Mouse (Mus musculus) C2C12 (cell line): ENCODE measurements around the gene Olfr222. TPM values are rescaled to one million over a fixed set of nuclear protein-coding genes. Genes with fewer than 3 reads are reported as not detected.
A peak's percentile ranks its signal among the peaks of the same experiment; 100 is the strongest.

ENCODE experiments used
- H3K27me3 ChIP-seq: one replicate; pipeline ENCODE4 v1.6.1; 2011; ENCODE audit not compliant: control insufficient read depth, insufficient read depth, insufficient read length
- H3K36me3 ChIP-seq: one replicate; pipeline ENCODE4 v1.6.1; 2011; ENCODE audit not compliant: control insufficient read depth, insufficient read depth
- H3K4me3 ChIP-seq: one replicate; pipeline ENCODE4 v1.5.1; 2011; ENCODE audit warnings: mild to moderate bottlenecking, control low read depth; ENCODE audit not compliant: poor library complexity, insufficient read depth, severe bottlenecking
- H3K79me2 ChIP-seq: one replicate; pipeline ENCODE4 v1.6.1; 2011; ENCODE audit not compliant: control insufficient read depth, insufficient read depth
- H3K79me3 ChIP-seq: one replicate; pipeline ENCODE4 v1.6.1; 2011; ENCODE audit warnings: low read depth, control low read depth
- H3ac ChIP-seq: one replicate; pipeline ENCODE3; 2011; ENCODE audit warnings: low read depth; ENCODE audit not compliant: control insufficient read depth, insufficient read length
- CEBPB ChIP-seq: IDR thresholded peaks from one replicate; pipeline ENCODE4 v1.6.1; 2011; ENCODE audit warnings: low read depth, mild to moderate bottlenecking, control low read depth, moderate library complexity
- CTCF ChIP-seq: IDR thresholded peaks from one replicate; pipeline ENCODE4 v1.5.1; 2011; ENCODE audit not compliant: control insufficient read depth, insufficient read depth, insufficient read length
- FOSL1 ChIP-seq: IDR thresholded peaks from one replicate; pipeline ENCODE4 v1.8.0; 2011; ENCODE audit warnings: mild to moderate bottlenecking, low read length; ENCODE audit not compliant: poor library complexity, insufficient read depth, severe bottlenecking
- MAX ChIP-seq: IDR thresholded peaks from one replicate; pipeline ENCODE4 v1.6.1; 2011; ENCODE audit warnings: mild to moderate bottlenecking, control low read depth
- MYOD1 ChIP-seq: IDR thresholded peaks from one replicate; pipeline ENCODE4 v1.6.1; 2011; ENCODE audit warnings: low read depth; ENCODE audit not compliant: control insufficient read depth, insufficient read length
- MYOG ChIP-seq: IDR thresholded peaks from one replicate; pipeline ENCODE4 v1.6.1; 2011; ENCODE audit not compliant: control insufficient read depth, insufficient read length; ENCODE audit errors: extremely low read depth
- USF1 ChIP-seq: IDR thresholded peaks from one replicate; pipeline ENCODE4 v1.6.1; 2011; ENCODE audit warnings: low read depth, mild to moderate bottlenecking, control low read depth, moderate library complexity
- polyA plus RNA-seq: library from polyadenylated mRNA; unstranded; fragments of >200 nt; fragmentation: generic; extraction: Trizol; gene quantifications from one replicate; pipeline ENCODE4 v1.2.1, GENCODE M21; 2012; ENCODE audit warnings: missing spikeins

Gene Olfr222
- polyA plus RNA-seq, 1 experiment, result not detected

GRCm38 (mm10) chr11:59554535-59554934, 21.5 kb downstream of the Olfr222 start:
- H3K4me3 ChIP-seq, result no peak overlapping the region
- H3K79me2 ChIP-seq, result no peaks in the 10 kb centered on the region
- no peaks in the 10 kb centered on the region for H3K79me3 ChIP-seq
- no peaks in the 10 kb centered on the region for H3K36me3 ChIP-seq
- no peak overlapping the region for H3ac ChIP-seq
- H3K27me3 ChIP-seq, result peaks cover 15% of the 10 kb centered on the region
- TF ChIP-seq USF1 (no peak), FOSL1 (no peak), CTCF (no peak), CEBPB (no peak)

- no peaks in the 10 kb centered on the region for H3K79me2 ChIP-seq
- TF ChIP-seq MYOG, result no peak
- no peak for TF ChIP-seq MYOD1
- TF ChIP-seq CEBPB, result no peak
- TF ChIP-seq FOSL1, result no peak
- no peak for TF ChIP-seq CTCF
- no peak for TF ChIP-seq USF1
- no peak for TF ChIP-seq MAX
- H3K27me3 ChIP-seq, result peaks cover 16% of the 10 kb centered on the region
- H3K79me3 ChIP-seq, result no peaks in the 10 kb centered on the region
- H3K36me3 ChIP-seq, result no peaks in the 10 kb centered on the region
- H3ac ChIP-seq, result no peak overlapping the region
- no peak overlapping the region for H3K4me3 ChIP-seq
These were observed 21.9 kb downstream of the Olfr222 start for GRCm38 (mm10) chr11:59554127-59554526.

- Histone ChIP-seq H3K79me3 (no peaks in the 10 kb centered on the region), H3ac (no peak overlapping the region), H3K27me3 (peaks cover 8% of the 10 kb centered on the region), H3K36me3 (no peaks in the 10 kb centered on the region), H3K79me2 (no peaks in the 10 kb centered on the region), H3K4me3 (no peak overlapping the region)
- no peak for TF ChIP-seq CTCF
- no peak for TF ChIP-seq MAX
- no peak for TF ChIP-seq MYOG
- TF ChIP-seq USF1, result no peak
- no peak for TF ChIP-seq CEBPB
- TF ChIP-seq MYOD1, result no peak
- TF ChIP-seq FOSL1, result no peak
These were observed 32.0 kb downstream of the Olfr222 start for GRCm38 (mm10) chr11:59544005-59544404.

- H3K79me2 ChIP-seq, result no peaks in the 10 kb centered on the region
- no peaks in the 10 kb centered on the region for H3K79me3 ChIP-seq
- no peaks in the 10 kb centered on the region for H3K36me3 ChIP-seq
- peaks cover 8% of the 10 kb centered on the region for H3K27me3 ChIP-seq
- H3ac ChIP-seq, result no peak overlapping the region
- H3K4me3 ChIP-seq, result no peak overlapping the region
- TF ChIP-seq CEBPB (peak; percentile 19), MYOG (no peak)
These were observed 32.7 kb downstream of the Olfr222 start for GRCm38 (mm10) chr11:59543376-59543775.

- no peak overlapping the region for H3ac ChIP-seq
- H3K79me3 ChIP-seq, result no peaks in the 10 kb centered on the region
- H3K79me2 ChIP-seq, result no peaks in the 10 kb centered on the region
- H3K27me3 ChIP-seq, result no peaks in the 10 kb centered on the region
- H3K36me3 ChIP-seq, result no peaks in the 10 kb centered on the region
- no peak overlapping the region for H3K4me3 ChIP-seq
- no peak for TF ChIP-seq USF1
- TF ChIP-seq MYOD1, result no peak
- no peak for TF ChIP-seq MAX
- TF ChIP-seq CEBPB, result no peak
- no peak for TF ChIP-seq MYOG
- TF ChIP-seq CTCF, result no peak
- no peak for TF ChIP-seq FOSL1
These were observed 33.6 kb downstream of the Olfr222 start for GRCm38 (mm10) chr11:59542442-59542841.

GRCm38 (mm10) chr11:59541324-59541723, 34.7 kb downstream of the Olfr222 start, which contains the start of gene Nlrp3:
Gene Nlrp3, plus strand, starts transcription at chr11:59541568.
- Histone ChIP-seq H3K4me3 (no peak within 1 kb of the TSS), H3ac (no peak within 1 kb of the TSS), H3K79me2 (no peaks in the 10 kb centered on the region), H3K27me3 (no peaks in the 10 kb centered on the region), H3K36me3 (no peaks in the 10 kb centered on the region), H3K79me3 (no peaks in the 10 kb centered on the region)
- no peak for TF ChIP-seq CTCF
- TF ChIP-seq FOSL1, result no peak
- no peak for TF ChIP-seq MYOD1
- no peak for TF ChIP-seq CEBPB
- no peak for TF ChIP-seq MAX
- TF ChIP-seq USF1, result no peak
- no peak for TF ChIP-seq MYOG

GRCm38 (mm10) chr11:59540123-59540522, 35.9 kb downstream of the Olfr222 start:
- Histone ChIP-seq H3K79me2 (no peaks in the 10 kb centered on the region), H3ac (no peak overlapping the region), H3K27me3 (no peaks in the 10 kb centered on the region), H3K36me3 (no peaks in the 10 kb centered on the region), H3K79me3 (no peaks in the 10 kb centered on the region), H3K4me3 (no peak overlapping the region)
- TF ChIP-seq MAX (no peak), USF1 (no peak), CTCF (no peak), CEBPB (no peak), FOSL1 (no peak), MYOD1 (no peak), MYOG (no peak)
